ENCODE assay signal across 18 mouse cellular contexts in genomic region chr10:61256665-61257064, GRCm38 (mm10). TPM values are rescaled to one million over a fixed set of nuclear protein-coding genes. Genes with fewer than 3 reads are reported as not detected.
"Had no signal": no experiment of that assay in that cellular context is flagged by ENCODE, and none has a peak within 500 bp of the region (broad histone marks: within the 10 kb centered on the region; RNA-seq: fewer than 3 reads in every experiment).

No protein-coding gene starts in this region.

- DNase-seq: heart, adult 18-20 months; heart, postnatal 10 days; heart, postnatal 4 days; kidney, adult 18-20 months; kidney, adult 8-10 months; kidney, postnatal 10 days; kidney, postnatal 25 days; kidney, postnatal 4 days; liver; liver, embryonic 13.5 days had no signal

RNA-seq across cellular contexts. Expression of gene Adamts14, which starts 16.6 kb away (rescaled TPM):
- total RNA-seq: granulocyte monocyte progenitor cell, adult 5-6 weeks had no signal

RNA-seq across cellular contexts. Expression of gene Prf1, which starts 41.0 kb away (rescaled TPM):
- total RNA-seq: granulocyte monocyte progenitor cell, adult 5-6 weeks; heart, postnatal 10 days; heart, postnatal 25 days; layer of hippocampus, adult 2 months; layer of hippocampus, postnatal 10 days; layer of hippocampus, postnatal 25 days; left cerebral cortex, adult 2 months; left cerebral cortex, postnatal 14 days; left cerebral cortex, postnatal 36 days had no signal
